Mouse (Mus musculus) MEL (cell line): ENCODE data around the gene Mal. TPM values are rescaled to one million over a fixed set of nuclear protein-coding genes. Genes with fewer than 3 reads are reported as not detected.

ENCODE experiments used
- DNase-seq: peaks from one replicate; pipeline ENCODE4 v3.0.0; 2011; ENCODE audit warnings: low read depth, low spot score
- H3K27ac ChIP-seq: 2 replicates; pipeline ENCODE4 v1.5.1; 2012; ENCODE audit warnings: low read depth, mild to moderate bottlenecking, control low read depth, low read length, moderate library complexity; ENCODE audit not compliant: control insufficient read depth
- H3K27me3 ChIP-seq, 2 experiments: fragments of 150-350 bp in 1 of 2; sonication (generic) in 1 of 2; 2 replicates each; pipeline ENCODE4 v1.6.1; 2012; ENCODE audit warnings: low read length in 2 of 2, mild to moderate bottlenecking in 2 of 2, improper control_type of control experiment in 1 of 2, moderate library complexity in 1 of 2; ENCODE audit not compliant: insufficient read depth in 2 of 2, control insufficient read depth in 1 of 2
- H3K36me3 ChIP-seq, 2 experiments: 2 replicates each; pipeline ENCODE4 v1.6.1; 2012 to 2014; ENCODE audit warnings: low read length in 2 of 2, improper control_type of control experiment in 1 of 2, inconsistent platforms in 1 of 2, mild to moderate bottlenecking in 1 of 2; ENCODE audit not compliant: insufficient read depth in 2 of 2, control insufficient read depth in 1 of 2
- H3K4me1 ChIP-seq, 2 experiments: fragments of 150-350 bp in 1 of 2; sonication (generic) in 1 of 2; 2 replicates each; pipeline ENCODE4 v1.6.1; 2012; ENCODE audit warnings: low read length in 2 of 2, improper control_type of control experiment in 1 of 2, mild to moderate bottlenecking in 1 of 2; ENCODE audit not compliant: insufficient read depth in 2 of 2, control insufficient read depth in 1 of 2
- H3K4me3 ChIP-seq, 2 experiments: fragments of 150-350 bp in 1 of 2; sonication (generic) in 1 of 2; 2 replicates each; pipeline ENCODE4 v1.5.1; 2012; ENCODE audit warnings: low read depth in 2 of 2, low read length in 2 of 2, mild to moderate bottlenecking in 2 of 2, moderate library complexity in 2 of 2, control low read depth in 1 of 2, improper control_type of control experiment in 1 of 2; ENCODE audit not compliant: control insufficient read depth in 1 of 2, insufficient read depth in 1 of 2
- H3K79me2 ChIP-seq: 2 replicates; pipeline ENCODE4 v1.6.1; 2012; ENCODE audit warnings: mild to moderate bottlenecking, low read length, moderate library complexity; ENCODE audit not compliant: control insufficient read depth, poor library complexity, insufficient read depth
- H3K9ac ChIP-seq: 2 replicates; pipeline ENCODE4 v1.6.1; 2012; ENCODE audit warnings: low read depth, mild to moderate bottlenecking, control low read depth, low read length, moderate library complexity; ENCODE audit not compliant: control insufficient read depth, poor library complexity, severe bottlenecking
- H3K9me3 ChIP-seq: fragments of 150-350 bp; sonication (generic); replicated peaks from 2 replicates; pipeline ENCODE4 v1.6.1; 2012; ENCODE audit warnings: mild to moderate bottlenecking, low read length, improper control_type of control experiment, moderate library complexity; ENCODE audit not compliant: insufficient read depth
- CTCF ChIP-seq, 3 experiments: IDR thresholded peaks in 2 of 3; conservative IDR thresholded peaks in 1 of 3; 2 replicates each; pipeline ENCODE4 v1.5.1; 2011 to 2012; ENCODE audit warnings: low read length in 3 of 3, low read depth in 2 of 3, mild to moderate bottlenecking in 2 of 3, improper control_type of control experiment in 1 of 3, inconsistent platforms in 1 of 3, mixed read lengths in 1 of 3, moderate library complexity in 1 of 3; ENCODE audit not compliant: control insufficient read depth in 1 of 3, insufficient read depth in 1 of 3, poor library complexity in 1 of 3, severe bottlenecking in 1 of 3
- MAFK ChIP-seq: IDR thresholded peaks from 2 replicates; pipeline ENCODE4 v1.6.1; 2011; ENCODE audit warnings: low read depth, mild to moderate bottlenecking, low read length, improper control_type of control experiment, borderline replicate concordance
- MEF2A ChIP-seq: IDR thresholded peaks from 2 replicates; pipeline ENCODE4 v1.6.1; 2014; ENCODE audit warnings: low read depth, mild to moderate bottlenecking, inconsistent platforms, low read length, improper control_type of control experiment; ENCODE audit not compliant: poor library complexity, insufficient replicate concordance, severe bottlenecking; ENCODE audit errors: extremely low read depth
- MYB ChIP-seq: IDR thresholded peaks from 2 replicates; pipeline ENCODE4 v1.6.1; 2011; ENCODE audit warnings: mild to moderate bottlenecking, low read depth, low read length, improper control_type of control experiment
- NELFE ChIP-seq: IDR thresholded peaks from 2 replicates; pipeline ENCODE4 v1.6.1; 2011; ENCODE audit warnings: low read depth, low read length, improper control_type of control experiment
- POLR2A ChIP-seq, 2 experiments: IDR thresholded peaks; 2 replicates each; pipeline ENCODE4 v1.6.1; 2011 to 2012; ENCODE audit warnings: low read length in 2 of 2, mild to moderate bottlenecking in 2 of 2, control low read depth in 1 of 2, improper control_type of control experiment in 1 of 2, low read depth in 1 of 2, moderate library complexity in 1 of 2; ENCODE audit not compliant: control insufficient read depth in 1 of 2, insufficient read depth in 1 of 2, poor library complexity in 1 of 2
- RAD21 ChIP-seq: IDR thresholded peaks from 2 replicates; pipeline ENCODE4 v1.6.1; 2011; ENCODE audit warnings: mild to moderate bottlenecking, low read depth, low read length, improper control_type of control experiment
- RCOR1 ChIP-seq: IDR thresholded peaks from 2 replicates; pipeline ENCODE4 v1.6.1; 2012; ENCODE audit warnings: low read depth, mild to moderate bottlenecking, inconsistent platforms, low read length, improper control_type of control experiment
- SMC3 ChIP-seq: IDR thresholded peaks from 2 replicates; pipeline ENCODE4 v1.6.1; 2011; ENCODE audit warnings: low read depth, low read length, improper control_type of control experiment
- TBP ChIP-seq: IDR thresholded peaks from 2 replicates; pipeline ENCODE4 v1.8.0; 2011; ENCODE audit warnings: low read depth, low read length, improper control_type of control experiment
- UBTF ChIP-seq: IDR thresholded peaks from 2 replicates; pipeline ENCODE4 v1.6.1; 2012; ENCODE audit warnings: low read depth, mild to moderate bottlenecking, inconsistent platforms, low read length, improper control_type of control experiment, moderate library complexity, borderline replicate concordance; ENCODE audit not compliant: insufficient read depth
- ZC3H11A ChIP-seq: IDR thresholded peaks from 2 replicates; pipeline ENCODE4 v1.6.1; 2012; ENCODE audit warnings: low read depth, mild to moderate bottlenecking, inconsistent platforms, low read length, improper control_type of control experiment
- ZKSCAN1 ChIP-seq: IDR thresholded peaks from 2 replicates; pipeline ENCODE4 v1.6.1; 2012; ENCODE audit warnings: low read depth, mild to moderate bottlenecking, inconsistent platforms, low read length, improper control_type of control experiment, moderate library complexity
- ZNF384 ChIP-seq: IDR thresholded peaks from 2 replicates; pipeline ENCODE4 v1.6.1; 2012; ENCODE audit warnings: low read depth, mild to moderate bottlenecking, inconsistent platforms, low read length, improper control_type of control experiment
- polyA plus RNA-seq, 2 experiments: library from polyadenylated mRNA; stranded (reverse) in 1 of 2; unstranded in 1 of 2; fragments of >175 nt in 1 of 2; fragments of >200 nt in 1 of 2; gene quantifications; 2 replicates each; pipeline versions ENCODE4 v1.2.1 to v1.2.4; 2012; ENCODE audit warnings: low replicate concordance in 2 of 2, low read depth in 1 of 2; ENCODE audit not compliant: insufficient read length in 2 of 2, insufficient read depth in 1 of 2, missing spikeins in 1 of 2
- total RNA-seq: library from RNA; depleted of rRNA; stranded (reverse); fragments of 300-350 nt; gene quantifications from 2 replicates; pipeline ENCODE4 v1.2.3, GENCODE M21; 2012

Gene Mal
- total and polyA plus RNA-seq, 3 experiments, result not detected

GRCm38 (mm10) chr2:127689239-127689638 is 32.7 kb upstream of the Mal start:
- TF ChIP-seq UBTF, result no peak
- peak; percentile 15; the same call in 1 of the 2 replicates for TF ChIP-seq MAFK
- H3K36me3 ChIP-seq, result no peaks in the 10 kb centered on the region
- no peak overlapping the region for H3K4me3 ChIP-seq
- no peaks in the 10 kb centered on the region for H3K79me2 ChIP-seq
- no peak for DNase-seq
- no peaks in the 10 kb centered on the region for H3K9me3 ChIP-seq
- H3K4me1 ChIP-seq, result no peaks in the 10 kb centered on the region
- no peak overlapping the region for H3K9ac ChIP-seq
- peaks cover 0 to 10% of the 10 kb centered on the region in 2 experiments; a peak in 2 of 4 replicates for H3K27me3 ChIP-seq
- no peak overlapping the region for H3K27ac ChIP-seq

DNA sequence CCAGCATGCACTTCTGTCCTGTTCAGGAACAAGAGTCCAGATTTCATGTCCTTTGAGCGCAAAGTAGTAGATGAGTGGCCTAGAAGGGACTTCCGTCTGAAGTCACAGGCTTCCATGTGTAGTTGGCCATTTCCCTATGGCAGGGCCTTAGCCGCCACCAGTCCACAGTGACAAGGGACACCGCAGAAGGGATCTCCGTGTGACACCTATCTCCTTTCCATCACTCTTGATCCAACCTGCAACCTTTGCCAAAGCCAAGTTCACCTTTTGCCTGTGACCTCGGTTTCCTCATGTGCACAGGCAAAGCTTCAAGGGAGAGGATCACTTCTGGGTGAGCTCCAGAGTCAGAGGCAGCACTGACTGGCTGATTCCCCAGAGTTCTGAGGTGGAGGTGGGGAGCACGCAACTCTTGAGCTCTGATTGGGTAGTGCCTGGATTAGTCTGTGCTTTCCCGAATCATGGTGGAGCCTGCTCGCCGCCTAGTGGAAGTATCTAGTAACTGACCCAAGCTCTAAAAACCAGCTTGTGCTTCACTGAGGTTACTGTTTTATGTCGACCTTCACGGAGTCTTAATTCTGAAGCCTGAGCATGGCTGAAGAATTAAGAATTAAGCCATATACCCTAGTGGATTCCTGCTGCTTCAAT is 27.3 kb upstream of the Mal start:
- no peaks in the 10 kb centered on the region for H3K9me3 ChIP-seq
- peak; percentile 35 for TF ChIP-seq RAD21
- no peak for TF ChIP-seq ZC3H11A
- no peak for TF ChIP-seq NELFE
- TF ChIP-seq ZKSCAN1, result no peak
- TF ChIP-seq POLR2A (IDR thresholded peaks at IDR 0.05; ENCODE audit: control insufficient read depth in 1 of 2, insufficient read depth in 1 of 2, low read depth in 1 of 2, low read length in 2 of 2, poor library complexity in 1 of 2), result peak in 1 of 2 experiments; percentile 38; a peak in 1 of 4 replicates
- TF ChIP-seq SMC3, result peak; percentile 47
- peak; percentile 17 to 59 (median 57); a peak in 4 of 6 replicates for TF ChIP-seq CTCF (IDR thresholded peaks at IDR 0.05 in 2 of 3, conservative IDR thresholded peaks at IDR 0.05 in 1 of 3; ENCODE audit: control insufficient read depth in 1 of 3, insufficient read depth in 1 of 3, low read depth in 2 of 3, low read length in 3 of 3, poor library complexity in 1 of 3, severe bottlenecking in 1 of 3)
- no peak for TF ChIP-seq UBTF
- no peak for TF ChIP-seq MAFK
- TF ChIP-seq MYB, result no peak
- no peaks in the 10 kb centered on the region for H3K79me2 ChIP-seq
- H3K27ac ChIP-seq, result no peak overlapping the region
- peak; percentile 94 for DNase-seq
- H3K9ac ChIP-seq, result no peak overlapping the region
- no peak overlapping the region for H3K4me3 ChIP-seq
- peaks cover 0 to 4% of the 10 kb centered on the region in 2 experiments; a peak in 1 of 4 replicates for H3K4me1 ChIP-seq
- no peaks in the 10 kb centered on the region for H3K36me3 ChIP-seq
- H3K27me3 ChIP-seq, result no peaks in the 10 kb centered on the region; a peak in 1 of 4 replicates

DNA sequence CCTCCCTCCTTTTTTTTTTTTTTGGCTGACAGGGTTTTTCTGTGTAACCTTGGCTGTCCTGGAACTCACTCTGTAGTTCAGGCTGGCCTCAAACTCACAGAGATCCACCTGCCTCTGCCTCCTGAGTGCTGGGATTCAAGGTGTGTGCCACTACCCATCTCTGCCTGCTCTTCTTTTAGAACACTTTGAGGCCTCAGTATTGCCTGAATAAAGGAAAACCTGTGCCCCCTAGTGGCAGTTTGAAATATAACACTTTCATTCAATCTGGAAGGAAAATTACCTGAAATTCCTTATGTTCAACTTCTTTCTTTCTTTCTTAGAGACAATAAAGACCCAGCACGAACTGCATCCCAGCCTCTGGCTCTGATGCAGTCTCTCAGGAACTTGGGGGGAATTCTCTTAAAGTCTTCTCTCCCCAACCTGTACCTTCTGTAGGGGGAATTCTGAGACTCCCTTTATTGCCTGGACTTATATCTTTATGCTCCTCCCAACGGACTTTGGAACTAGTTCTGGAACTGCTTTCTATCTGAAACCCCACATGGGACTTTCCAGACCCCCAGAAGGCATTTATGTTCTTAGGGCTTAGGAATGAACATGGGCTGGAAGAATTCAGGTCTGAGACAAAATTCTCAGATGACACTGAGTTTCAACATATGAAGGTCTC is 11.5 kb upstream of the Mal start:
- H3K9ac ChIP-seq, result no peak overlapping the region
- no peaks in the 10 kb centered on the region for H3K36me3 ChIP-seq
- H3K4me1 ChIP-seq, result no peaks in the 10 kb centered on the region
- TF ChIP-seq ZC3H11A (peak; percentile 46; the same call in 1 of the 2 replicates), RAD21 (peak; percentile 63), RCOR1 (no peak), CTCF (IDR thresholded peaks at IDR 0.05 in 2 of 3, conservative IDR thresholded peaks at IDR 0.05 in 1 of 3; ENCODE audit: control insufficient read depth in 1 of 3, insufficient read depth in 1 of 3, low read depth in 2 of 3, low read length in 3 of 3, poor library complexity in 1 of 3, severe bottlenecking in 1 of 3) (peak in 2 of 3 experiments; percentile 40 to 66; a peak in 2 of 6 replicates), MEF2A (no peak), ZNF384 (peak; percentile 78), SMC3 (peak; percentile 65), TBP (no peak)
- no peaks in the 10 kb centered on the region; a peak in 3 of 4 replicates for H3K27me3 ChIP-seq
- no peaks in the 10 kb centered on the region for H3K79me2 ChIP-seq
- H3K4me3 ChIP-seq, result no peak overlapping the region
- H3K27ac ChIP-seq, result no peak overlapping the region
- no peaks in the 10 kb centered on the region for H3K9me3 ChIP-seq
- DNase-seq, result peak; percentile 58
